Mouse (Mus musculus) hematopoietic stem cell, adult 5-6 weeks (primary cell): Measurements from ENCODE around the gene Prss46. TPM values are rescaled to one million over a fixed set of nuclear protein-coding genes. Genes with fewer than 3 reads are reported as not detected.

Experiments
- ATAC-seq, 2 experiments: fragments of 125-278 bp in 1 of 2; replicated peaks in 1 of 2; 2 replicates each; pipeline ENCODE4 v1.8.0; 2016 to 2017; ENCODE audit warnings: inconsistent platforms in 2 of 2, mild to moderate bottlenecking in 2 of 2, moderate number of reproducible peaks in 2 of 2, low read depth in 1 of 2, moderate TSS enrichment in 1 of 2; ENCODE audit not compliant: low FRiP score in 2 of 2, poor library complexity in 2 of 2, severe bottlenecking in 2 of 2, insufficient read depth in 1 of 2, low TSS enrichment in 1 of 2
- total RNA-seq: library from RNA; stranded (forward); fragments of 172-1452, 232-1000 nt; gene quantifications from 2 replicates; pipeline ENCODE4 v1.2.3, GENCODE M21; 2017

Gene Prss46
- total RNA-seq, 1 experiment from 2014 or later = not detected

DNA sequence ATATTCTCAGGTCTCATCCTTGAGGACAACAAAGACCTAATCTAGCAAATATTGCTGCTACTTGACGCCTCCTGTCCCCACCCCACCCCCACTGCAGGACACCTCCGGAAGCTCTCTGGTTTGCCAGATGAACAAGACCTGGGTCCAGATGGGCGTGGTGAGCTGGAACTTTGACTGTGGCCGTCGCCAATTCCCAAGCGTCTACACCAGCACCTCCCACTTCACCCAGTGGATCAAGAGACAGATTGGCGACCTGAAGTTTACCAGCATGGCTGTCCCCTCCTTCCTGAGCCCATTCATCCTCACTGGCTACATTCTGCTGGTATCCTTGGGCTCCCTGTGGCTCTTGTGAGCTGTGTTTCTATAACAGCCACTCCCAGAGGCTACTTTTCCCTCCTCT lies 11.6 kb downstream of the Prss46 start:
- no peak for ATAC-seq

DNA sequence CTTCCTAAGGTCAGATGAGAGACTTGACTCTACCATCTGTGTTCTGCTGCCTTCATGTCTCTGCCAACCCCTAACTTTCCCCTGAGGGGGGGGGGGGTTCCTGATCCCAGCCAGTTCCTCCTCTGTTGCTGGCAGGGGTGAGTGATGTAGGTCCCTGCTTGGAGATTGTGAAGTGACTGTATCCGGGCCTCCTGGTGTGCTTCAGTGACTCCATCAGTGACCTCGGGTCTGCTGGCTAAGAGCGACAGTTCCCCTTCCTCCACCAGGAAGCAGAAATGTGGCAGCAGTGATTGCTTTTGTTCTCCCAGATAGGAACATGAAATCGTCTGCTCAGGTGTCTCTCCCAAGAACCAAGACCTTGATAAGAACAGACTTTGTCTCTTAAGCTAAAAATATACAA lies 12.6 kb downstream of the Prss46 start:
- peak; percentile 37 to 74; a peak in 3 of 4 replicates for ATAC-seq

DNA sequence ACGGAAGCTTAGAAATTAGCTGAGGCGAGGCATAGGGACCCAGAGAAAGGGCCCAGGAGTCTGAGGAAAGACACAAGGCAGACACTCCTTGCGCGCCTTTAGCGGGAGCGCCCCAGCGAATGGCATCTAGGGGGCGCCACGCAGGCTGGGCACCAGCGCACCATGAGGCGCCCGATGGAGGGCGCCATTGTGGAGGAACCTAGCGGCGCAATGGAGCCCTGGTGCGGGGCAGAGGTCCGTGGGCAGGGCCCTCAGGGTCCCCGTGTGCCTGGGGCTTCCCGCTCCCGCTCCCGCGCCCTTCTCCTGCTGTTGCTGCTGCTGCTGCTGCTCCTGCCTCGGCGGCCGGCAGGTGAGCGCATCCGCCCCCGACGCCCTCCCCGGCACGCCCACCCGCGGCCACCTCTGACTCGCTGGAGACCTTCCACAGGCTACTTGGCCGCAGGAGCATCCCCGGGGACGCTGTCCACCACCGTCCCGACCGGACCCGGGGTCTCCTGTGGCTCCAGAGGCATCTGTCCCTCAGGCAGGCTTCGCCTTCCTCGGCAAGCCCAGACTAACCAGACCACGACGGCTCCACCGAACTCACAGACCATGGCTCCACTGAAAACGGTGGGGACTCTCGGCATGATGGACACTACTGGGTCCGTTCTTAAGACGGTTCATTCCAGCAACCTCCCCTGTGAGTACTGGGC lies 13.6 kb downstream of the Prss46 start, which contains the start of gene Prss50:
TSS of gene Prss50 (plus strand) at position 187 of the 692 bp plus-strand sequence.
- peak in 1 of 2 experiments; percentile 42; a peak in 2 of 4 replicates for ATAC-seq

DNA sequence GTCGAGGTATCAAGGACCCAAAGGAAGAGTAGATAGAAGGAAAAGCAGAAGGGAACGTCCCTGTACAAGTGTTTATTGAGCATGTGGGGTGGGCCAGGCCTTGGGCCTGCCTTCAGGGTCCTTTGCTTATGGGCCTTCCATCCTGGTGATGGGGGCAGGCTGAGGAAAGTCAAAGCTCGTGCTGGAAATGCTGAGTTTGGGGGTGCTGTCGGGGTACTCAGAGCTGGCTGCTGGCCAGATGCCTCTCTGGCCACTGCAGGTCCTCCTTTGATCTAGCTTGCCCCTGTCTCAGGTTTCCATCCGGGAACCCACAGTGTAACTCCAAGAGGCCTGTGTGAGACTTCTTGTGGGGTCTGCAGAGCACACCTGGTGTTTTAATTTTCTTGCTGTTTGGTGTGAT lies 14.2 kb downstream of the Prss46 start:
- no peak for ATAC-seq

- peak; percentile 31 to 37; a peak in 1 of 4 replicates for ATAC-seq
Measured at GRCm38 (mm10) chr9:110858967-110859596, 14.8 kb downstream of the Prss46 start.

- peak; percentile 63 to 66 for ATAC-seq
Measured at GRCm38 (mm10) chr9:110871030-110871429, 26.7 kb downstream of the Prss46 start.

- peak in 1 of 2 experiments; percentile 12; a peak in 1 of 4 replicates for ATAC-seq
Measured at GRCm38 (mm10) chr9:110873681-110874659, 29.7 kb downstream of the Prss46 start.

GRCm38 (mm10) chr9:110874660-110875191 lies 30.4 kb downstream of the Prss46 start:
- no peak for ATAC-seq

DNA sequence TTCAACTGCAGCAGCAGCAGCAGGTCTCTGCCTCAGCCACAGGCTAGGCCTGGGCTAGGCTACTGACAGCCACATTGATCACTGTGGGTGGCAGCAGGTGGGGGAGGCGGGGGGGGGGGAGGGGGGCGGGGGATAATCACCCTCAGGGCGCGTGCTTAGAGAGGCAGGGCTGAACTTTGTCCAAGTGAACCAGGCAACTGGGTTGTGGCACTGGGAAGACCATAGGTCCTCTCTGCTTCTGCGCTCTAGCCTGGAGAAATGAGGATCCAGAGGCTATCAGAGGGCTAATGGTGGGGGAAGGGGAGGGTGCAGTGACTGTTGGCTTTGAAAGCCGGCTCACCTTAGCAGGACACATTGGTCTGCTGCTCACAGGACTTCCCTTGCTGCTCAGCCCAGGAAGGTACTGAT lies 31.0 kb downstream of the Prss46 start:
- ATAC-seq = no peak

GRCm38 (mm10) chr9:110877353-110877752 lies 33.0 kb downstream of the Prss46 start:
- ATAC-seq = no peak

- ATAC-seq = no peak
Measured at GRCm38 (mm10) chr9:110877888-110878287, 33.6 kb downstream of the Prss46 start.

- ATAC-seq = no peak
Measured at GRCm38 (mm10) chr9:110879191-110879920, 35.0 kb downstream of the Prss46 start, which contains the start of gene Als2cl. Gene Als2cl (plus strand): TSS chr9:110879870.

DNA sequence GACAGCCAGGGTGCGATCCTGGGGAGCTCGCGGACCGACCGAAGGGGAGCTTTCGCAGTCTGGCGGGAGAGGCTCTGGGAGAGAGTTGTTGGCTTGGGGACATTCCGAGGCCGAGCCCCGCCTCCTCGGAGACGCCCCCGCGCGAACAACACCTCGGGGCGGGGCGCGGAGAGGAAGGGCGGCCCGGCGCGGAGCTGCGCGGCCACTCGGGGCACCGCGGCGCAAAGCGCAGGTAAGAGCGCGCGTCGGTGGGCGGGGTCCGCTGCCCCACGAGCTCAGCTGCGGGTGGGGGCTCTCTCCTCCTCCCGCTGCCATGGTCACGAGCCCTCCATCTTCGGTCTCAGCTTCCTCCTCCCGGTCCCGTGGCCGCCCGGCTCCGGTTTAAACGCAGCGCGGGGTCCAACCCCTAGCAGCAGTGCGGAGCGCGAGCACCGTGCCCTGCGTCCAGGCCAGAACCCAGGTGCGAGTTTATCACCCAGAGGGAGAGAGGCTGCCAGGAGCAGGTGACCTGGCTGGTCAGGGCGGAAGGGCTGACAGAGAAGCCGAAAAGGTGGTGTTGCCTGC lies 35.8 kb downstream of the Prss46 start, which contains the start of gene Tmie:
TSS of gene Tmie (minus strand) at position 116 of the 564 bp plus-strand sequence.
- peak; percentile 18 to 50 for ATAC-seq

DNA sequence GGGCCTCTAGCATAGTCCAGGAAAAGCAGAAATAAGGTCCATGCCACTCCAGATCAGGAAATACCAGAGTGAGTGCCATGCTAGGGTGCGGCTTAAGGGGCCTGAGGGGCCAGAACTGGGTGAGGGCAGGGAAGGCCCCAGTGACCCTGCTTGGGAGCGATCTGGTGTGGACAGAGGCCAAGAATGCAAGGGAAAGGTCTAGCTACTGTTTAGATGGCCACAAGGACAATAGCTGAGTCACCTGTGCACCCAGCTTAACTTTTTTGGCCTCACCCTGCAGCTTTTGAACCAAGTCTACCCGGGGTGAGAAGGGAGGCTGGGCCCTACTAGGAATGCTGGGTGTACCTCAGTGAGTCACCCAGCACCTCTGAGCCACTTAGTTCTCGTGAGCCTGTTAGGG lies 36.5 kb downstream of the Prss46 start:
- no peak for ATAC-seq

DNA sequence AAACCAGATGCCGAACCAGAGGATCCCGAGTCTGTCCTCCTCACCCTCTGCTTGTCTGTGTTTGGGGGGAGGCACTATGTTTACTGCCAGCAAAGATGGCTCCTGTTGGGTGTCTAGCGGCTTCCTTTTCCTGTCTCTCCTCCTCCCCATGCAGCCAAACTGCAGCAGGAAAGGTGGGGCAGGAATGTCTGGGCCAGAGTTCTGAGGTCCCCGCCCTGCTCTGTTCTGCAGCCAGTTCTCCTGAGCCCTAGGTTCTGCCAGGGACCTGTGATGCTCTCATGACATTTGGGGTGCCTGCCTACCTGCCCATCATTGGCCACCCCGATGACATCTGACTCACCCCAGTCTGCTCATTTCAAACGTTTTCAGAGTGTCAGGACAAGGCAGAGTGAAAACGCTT lies 37.6 kb downstream of the Prss46 start:
- no peak for ATAC-seq
